Mouse (Mus musculus) testis, adult 2 months (tissue): ENCODE measurements around the gene Bbs7.

Source experiments
- CTCF ChIP-seq: fragments of 200-500 bp; IDR thresholded peaks from 2 replicates; pipeline ENCODE4 v1.5.1; 2012; ENCODE audit warnings: low read depth, mild to moderate bottlenecking, inconsistent platforms, low read length, moderate library complexity; ENCODE audit not compliant: control insufficient read depth, insufficient read depth, insufficient replicate concordance
- POLR2A ChIP-seq: fragments of 200-500 bp; IDR thresholded peaks from 2 replicates; pipeline ENCODE4 v1.6.1; 2012; ENCODE audit warnings: low read depth, mild to moderate bottlenecking, inconsistent platforms, low read length, moderate library complexity; ENCODE audit not compliant: control insufficient read depth

DNA sequence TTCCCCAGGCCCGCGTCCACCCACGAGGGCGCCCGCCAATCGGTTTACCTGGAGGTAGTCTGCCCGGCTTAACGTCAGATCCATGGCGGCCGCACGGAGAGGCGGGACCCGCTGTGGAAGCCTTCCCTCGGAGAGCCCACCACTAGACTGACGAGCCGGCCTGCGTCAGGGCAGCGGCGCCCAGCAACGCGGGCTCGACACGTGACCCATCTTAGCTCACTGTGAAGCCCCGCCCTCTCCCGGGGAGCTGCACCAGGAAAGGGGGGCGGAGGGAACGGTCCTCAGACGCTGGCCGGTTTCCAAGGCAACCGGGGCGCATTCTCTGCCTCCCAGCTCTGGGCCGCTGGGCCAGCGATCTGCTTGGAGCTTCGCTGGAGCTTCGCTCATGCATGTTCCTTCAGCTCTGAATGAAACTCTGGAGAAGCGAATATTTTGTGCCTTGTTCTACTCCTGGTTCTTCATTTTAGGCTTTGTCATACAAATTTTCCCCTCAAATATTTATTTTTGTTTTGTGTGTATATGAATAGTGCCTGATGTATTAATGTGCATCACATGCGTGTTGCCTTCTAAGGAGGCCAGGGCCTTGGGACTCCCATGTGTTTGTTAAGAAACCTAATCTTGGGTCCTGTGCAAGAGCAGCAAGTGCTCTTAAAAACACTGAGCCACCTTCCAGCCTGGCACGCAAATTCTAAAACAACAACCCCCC is at the start of gene Bbs7:
- TF ChIP-seq CTCF (no peak), POLR2A (peak; percentile 83)
